Mouse (Mus musculus) liver, embryonic 14.5 days (tissue): ENCODE data around the gene Kcnq2.

Experiments
- CTCF ChIP-seq: IDR thresholded peaks from 2 replicates; pipeline ENCODE4 v1.5.1; 2016; ENCODE audit warnings: antibody characterized with exemption, low read depth, control low read depth
- EP300 ChIP-seq: IDR thresholded peaks from 2 replicates; pipeline ENCODE4 v1.6.1; 2016; ENCODE audit warnings: antibody characterized with exemption, low read depth

DNA sequence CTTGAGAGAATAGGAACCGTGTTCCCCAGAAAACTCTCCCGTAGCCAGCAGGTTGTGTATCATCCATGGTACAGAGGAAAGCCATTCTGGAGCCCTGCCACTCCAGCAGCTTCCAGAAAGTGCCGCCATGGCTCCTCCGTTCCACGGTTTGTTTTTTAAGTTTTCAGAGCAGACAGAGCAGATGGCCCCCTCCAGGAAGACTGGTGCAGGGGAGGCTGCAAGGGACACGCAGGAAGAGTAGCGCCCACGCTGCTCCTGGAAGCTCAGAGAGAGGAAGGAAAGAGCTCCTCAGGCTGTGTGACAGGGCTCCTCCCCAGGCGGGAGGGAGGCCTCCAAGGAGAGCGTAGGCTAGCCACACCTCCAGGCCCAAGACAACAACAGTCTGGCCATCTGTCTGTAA lies 15.1 kb downstream of the Kcnq2 start:
- TF ChIP-seq CTCF (no peak), EP300 (no peak)
